Mouse (Mus musculus) urinary bladder, postnatal 14 days (tissue): ENCODE data around the gene Anks1b.

Experiments
- DNase-seq: peaks from one replicate; pipeline ENCODE4 v3.0.0; 2021; ENCODE audit warnings: low spot score

Gene Anks1b

GRCm38 (mm10) chr10:90809911-90810590 lies 936.7 kb downstream of the Anks1b start:
- no peak for DNase-seq

DNA sequence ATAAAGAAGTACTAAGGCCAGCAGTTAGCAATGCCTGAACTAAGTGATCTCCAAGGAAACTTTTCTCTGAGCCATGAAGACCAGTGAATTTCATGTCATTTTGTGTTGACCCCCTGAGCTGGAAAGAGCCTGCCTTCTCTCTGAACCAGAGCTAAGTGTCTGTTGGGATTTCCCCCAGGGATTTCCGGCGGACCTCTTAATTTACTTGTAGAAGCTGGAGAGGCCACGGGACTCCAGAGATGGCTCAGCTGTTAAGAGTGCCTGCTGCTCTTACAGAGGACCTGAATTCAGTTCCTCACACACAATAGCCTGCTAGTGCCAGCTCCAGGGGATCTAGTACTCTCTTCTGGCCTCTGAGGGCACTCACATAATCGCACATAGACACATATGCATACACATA lies 938.1 kb downstream of the Anks1b start:
- no peak for DNase-seq

- no peak for DNase-seq
Observed at GRCm38 (mm10) chr10:90813326-90813725, 940.0 kb downstream of the Anks1b start.

DNA sequence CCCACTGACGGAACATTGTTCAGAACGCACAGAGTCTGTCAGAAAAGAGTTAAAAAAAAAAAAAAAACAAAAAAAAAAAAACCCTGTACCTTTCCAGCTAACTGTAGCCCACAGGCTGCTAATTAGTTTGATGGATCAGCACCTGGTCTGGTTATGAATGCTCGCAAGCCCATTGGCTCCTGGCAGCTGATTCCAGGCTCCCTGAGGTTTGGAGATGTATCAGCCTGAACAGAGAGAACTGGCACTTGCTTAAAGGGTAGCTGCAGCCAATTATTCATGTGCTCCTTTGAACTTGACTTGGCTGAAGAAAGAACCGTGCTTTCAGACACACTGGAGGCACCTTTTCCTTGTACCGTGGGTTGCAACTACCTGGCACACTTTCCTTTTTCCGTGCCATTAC lies 941.1 kb downstream of the Anks1b start:
- DNase-seq: no peak

- DNase-seq: no peak
Observed at GRCm38 (mm10) chr10:90818246-90818937, 945.1 kb downstream of the Anks1b start.

DNA sequence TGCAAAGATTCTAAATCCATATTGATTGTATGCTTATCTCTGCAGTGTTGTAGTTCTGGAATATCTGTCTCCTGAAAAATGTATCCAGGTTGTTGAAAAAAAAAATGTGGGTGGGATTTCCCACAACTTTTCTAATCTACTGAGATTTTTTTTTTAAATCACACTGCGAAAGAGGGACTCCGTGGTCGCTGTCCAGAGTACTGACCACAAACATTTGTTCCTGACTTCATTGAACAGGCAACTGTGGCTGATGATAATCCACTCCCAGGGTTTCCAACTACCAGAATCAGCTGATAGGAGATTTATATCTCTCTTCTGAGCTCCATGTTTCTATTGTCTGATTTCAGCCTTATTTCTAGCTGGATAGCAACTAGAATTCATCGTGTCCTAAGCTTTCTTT lies 950.1 kb downstream of the Anks1b start:
- DNase-seq: no peak

GRCm38 (mm10) chr10:90824692-90825091 lies 951.4 kb downstream of the Anks1b start:
- DNase-seq: no peak

GRCm38 (mm10) chr10:90826939-90827338 lies 953.6 kb downstream of the Anks1b start:
- no peak for DNase-seq

- no peak for DNase-seq
Observed at GRCm38 (mm10) chr10:90828581-90829393, 955.5 kb downstream of the Anks1b start.

GRCm38 (mm10) chr10:90829394-90830267 lies 956.3 kb downstream of the Anks1b start:
- DNase-seq: no peak

GRCm38 (mm10) chr10:90830268-90830585 lies 956.9 kb downstream of the Anks1b start:
- no peak for DNase-seq

DNA sequence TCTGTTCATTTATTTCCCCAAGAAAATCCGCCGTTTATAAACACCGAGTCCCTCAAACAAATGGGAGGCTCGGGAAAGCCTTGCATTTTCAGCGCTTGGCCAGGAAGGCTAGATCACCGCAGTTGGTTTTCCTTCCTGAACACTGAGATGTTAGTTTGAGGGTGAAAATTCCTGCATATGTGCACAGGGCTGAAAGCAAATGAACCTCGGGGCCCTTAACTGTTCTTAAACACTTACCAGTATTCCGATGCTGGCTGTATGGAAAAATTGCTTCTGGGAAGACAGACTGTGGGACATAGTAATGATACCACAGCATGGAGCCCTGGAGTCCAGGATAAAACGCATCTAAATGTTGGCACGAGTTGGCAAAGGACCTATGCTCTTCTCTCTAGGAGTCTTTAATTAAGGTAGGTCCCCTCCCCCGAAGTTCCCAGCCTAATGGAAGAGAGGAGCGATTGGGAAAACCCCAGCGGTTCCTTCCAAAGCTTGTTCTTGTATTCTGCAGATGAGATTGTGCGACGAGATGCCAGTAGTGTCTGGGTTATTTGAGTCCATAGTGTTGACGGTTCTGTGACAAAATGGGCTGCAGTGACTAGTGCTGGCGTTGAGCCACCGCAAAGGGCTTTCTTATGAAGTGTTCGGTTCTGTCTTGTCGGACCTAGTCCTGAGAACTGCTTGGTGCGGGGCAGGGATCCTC lies 957.4 kb downstream of the Anks1b start:
- DNase-seq: no peak

DNA sequence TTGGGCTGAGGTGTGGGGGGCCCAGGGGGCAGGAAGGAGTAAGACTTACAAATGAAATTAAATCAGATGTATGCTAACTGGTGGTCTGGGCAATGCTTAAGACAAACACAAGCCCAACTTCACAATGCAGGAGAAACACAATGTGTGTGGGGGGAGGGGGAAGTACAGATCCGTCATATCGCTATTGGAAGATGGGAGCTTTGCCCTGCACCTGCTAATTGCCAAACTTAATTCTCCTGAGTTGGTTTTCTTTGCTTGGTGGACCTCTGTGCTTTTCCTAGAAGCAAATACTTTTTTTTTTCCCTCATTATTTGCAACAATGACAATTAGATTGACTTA lies 957.9 kb downstream of the Anks1b start:
- no peak for DNase-seq

GRCm38 (mm10) chr10:90834306-90834705 lies 961.0 kb downstream of the Anks1b start:
- DNase-seq: no peak

- no peak for DNase-seq
Observed at GRCm38 (mm10) chr10:90835195-90835594, 961.9 kb downstream of the Anks1b start.

GRCm38 (mm10) chr10:90839611-90840335 lies 966.5 kb downstream of the Anks1b start:
- DNase-seq: no peak

DNA sequence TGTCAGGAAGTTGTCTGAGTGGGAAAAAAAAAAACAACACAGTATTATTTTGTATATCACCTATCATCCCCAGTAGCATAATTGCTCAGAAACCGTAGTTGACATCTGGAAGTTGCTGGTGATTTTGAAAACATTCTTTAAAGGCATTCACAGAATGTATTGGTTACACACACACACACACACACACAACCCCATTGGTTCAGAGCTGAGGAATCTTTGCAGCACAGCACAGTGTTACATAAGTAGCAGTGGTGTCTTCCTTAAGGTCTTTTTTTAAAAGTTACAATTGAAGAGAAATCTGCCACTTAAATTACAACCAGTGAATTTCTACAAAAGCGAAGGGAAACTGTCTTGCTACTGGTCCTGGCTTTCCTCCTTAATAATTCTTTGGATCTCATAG lies 969.1 kb downstream of the Anks1b start:
- no peak for DNase-seq

GRCm38 (mm10) chr10:90851077-90851476 lies 977.8 kb downstream of the Anks1b start:
- DNase-seq: no peak

DNA sequence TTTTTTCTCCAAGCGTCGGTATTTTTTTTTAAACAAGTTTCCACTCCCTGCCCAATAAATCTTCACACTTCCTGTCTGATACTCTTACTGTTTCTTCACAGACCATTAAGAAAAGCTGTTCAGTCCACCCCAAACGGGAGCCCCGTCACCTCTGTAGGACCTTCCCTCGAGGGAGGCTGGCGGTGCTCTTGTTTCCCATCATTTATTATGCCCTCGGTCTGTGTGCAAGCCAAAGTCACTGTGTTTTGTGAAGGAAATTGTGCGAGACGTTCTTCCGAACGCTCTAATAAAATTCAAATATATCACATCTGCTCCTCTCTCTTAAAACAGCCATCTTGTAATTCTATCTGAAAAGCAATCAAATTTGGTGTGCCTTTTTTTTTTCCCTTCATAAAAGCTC lies 978.7 kb downstream of the Anks1b start:
- DNase-seq: no peak

DNA sequence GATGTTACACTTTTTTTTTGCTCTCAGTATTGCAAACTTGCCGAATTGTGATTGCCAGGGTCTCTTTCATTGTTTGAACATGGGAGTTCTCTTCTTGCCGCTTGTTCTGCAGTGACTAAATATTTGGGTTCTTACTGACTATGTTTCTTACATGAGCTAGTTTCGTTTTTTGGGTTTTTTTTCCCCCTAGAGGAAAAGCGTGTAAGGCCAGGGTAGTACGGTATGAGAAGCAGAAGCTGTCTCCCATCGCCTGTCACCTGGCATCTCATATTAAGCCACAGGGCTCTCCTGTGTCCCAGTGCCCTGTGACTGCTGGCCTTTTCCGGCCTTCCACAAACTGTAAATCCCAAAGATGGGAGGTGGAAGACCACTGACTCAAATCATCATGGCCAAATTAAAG lies 979.1 kb downstream of the Anks1b start:
- DNase-seq: no peak

- DNase-seq: no peak
Observed at GRCm38 (mm10) chr10:90856668-90857067, 983.4 kb downstream of the Anks1b start.
